Mouse (Mus musculus): ENCODE measurements at regions not wholly inside any gene's neighbourhood (a gene's known extent, or its start where the extent isn't known, plus 50 kb on each side); places are given as distances from the start of the nearest gene placed in this dataset.
A peak's percentile ranks its signal among the peaks of the same experiment; 100 is the strongest.

- peak; percentile 94 for DNase-seq (ENCODE audit: low read depth, low spot score)
Measured at GRCm38 (mm10) chr6:31216206-31217059, 182.1 kb upstream of the Mkln1 start.

- no peak for DNase-seq (ENCODE audit: low read depth, low spot score)
Measured at GRCm38 (mm10) chr6:31217060-31217541, 181.4 kb upstream of the Mkln1 start.

DNA sequence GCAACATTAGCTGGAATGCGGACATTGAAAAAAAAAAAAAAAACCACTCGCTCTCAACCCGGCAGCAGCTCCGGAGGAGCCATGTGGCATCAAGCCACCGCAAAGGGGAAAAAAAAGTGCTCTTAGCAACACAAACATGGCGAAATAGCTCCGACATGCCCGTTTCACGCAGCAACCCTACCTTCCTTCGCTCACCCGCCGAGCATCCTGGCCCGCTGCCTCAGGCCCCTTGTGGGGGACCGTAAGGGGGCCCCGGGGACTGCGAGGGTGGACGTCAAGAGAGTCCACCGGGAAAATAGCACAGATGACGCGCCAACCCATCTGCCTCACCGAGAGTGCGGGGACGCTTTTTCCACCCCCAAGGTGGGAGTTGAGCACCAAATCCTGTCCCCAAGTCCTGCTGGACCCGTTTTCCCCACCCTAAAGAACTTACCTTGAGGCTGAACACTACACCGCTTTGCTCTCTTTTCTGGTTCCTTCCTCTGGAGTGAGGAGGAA, 180.8 kb upstream of the Mkln1 start:
- peak; percentile 86 for DNase-seq (ENCODE audit: low read depth, low spot score)

GRCm38 (mm10) chr6:31218139-31218750, 180.3 kb upstream of the Mkln1 start:
- peak; percentile 93 for DNase-seq (ENCODE audit: low read depth, low spot score)

- DNase-seq (ENCODE audit: low read depth, low spot score) = peak; percentile 77
Measured at GRCm38 (mm10) chr6:31218880-31219279, 179.7 kb upstream of the Mkln1 start.

DNA sequence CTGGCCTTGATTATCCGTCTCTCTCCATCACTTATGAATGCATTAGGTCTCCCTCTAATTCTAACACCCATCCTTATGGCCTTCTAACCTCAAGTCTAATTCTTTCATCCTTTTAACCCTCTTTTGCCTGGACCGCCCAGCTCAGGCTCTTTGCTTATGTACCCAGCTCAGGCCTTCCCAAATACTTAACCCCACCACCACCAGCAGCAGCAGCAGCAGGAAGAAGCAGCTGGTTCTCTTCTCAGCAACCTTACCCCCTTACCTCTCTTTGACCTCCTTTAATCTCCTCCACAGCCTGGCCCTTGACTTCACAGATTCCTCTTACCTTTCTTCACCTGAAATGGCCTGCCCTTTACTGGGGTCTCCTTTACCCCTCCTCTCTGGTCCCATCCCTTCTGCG, 178.8 kb upstream of the Mkln1 start:
- DNase-seq (ENCODE audit: low read depth, low spot score) = no peak

DNA sequence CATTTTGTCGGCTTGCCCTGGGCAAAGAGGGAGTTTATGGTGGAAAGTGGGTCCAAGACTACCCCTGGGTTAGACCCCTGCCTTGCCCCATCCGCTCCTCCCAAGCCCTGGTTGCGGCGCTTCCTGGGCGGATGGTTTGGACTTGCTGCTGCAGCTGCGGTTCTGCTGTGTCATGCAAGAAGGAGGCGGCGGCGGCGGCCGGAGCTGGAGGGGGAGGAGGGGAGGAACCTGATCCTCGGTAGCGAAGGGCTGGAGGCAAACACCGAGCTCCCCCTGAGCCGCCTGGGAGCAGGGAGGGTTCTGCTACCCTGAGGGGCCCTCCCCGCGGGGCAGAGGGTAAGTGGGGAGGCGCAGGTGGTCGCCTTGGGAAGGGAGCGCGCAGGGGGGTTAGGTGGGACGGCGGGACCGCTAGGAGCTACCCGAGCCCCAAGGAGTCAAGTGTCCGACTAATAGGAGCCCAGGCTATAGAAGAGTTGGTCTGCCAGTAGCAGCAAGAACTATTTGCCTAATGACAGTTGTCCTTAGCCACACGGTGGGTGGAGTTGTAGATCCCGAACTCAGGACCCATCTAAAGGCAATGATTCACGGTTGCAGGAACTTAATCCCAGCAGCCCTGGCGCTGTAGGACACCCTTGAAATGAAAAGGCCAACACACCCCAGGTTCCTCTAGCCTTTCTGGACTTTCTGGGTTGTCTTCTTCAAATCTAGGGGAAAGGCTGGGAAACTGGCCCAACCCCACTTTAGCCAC, 178.2 kb upstream of the Mkln1 start:
- peak; percentile 77 for DNase-seq (ENCODE audit: low read depth, low spot score)

- peak; percentile 78 for DNase-seq (ENCODE audit: low read depth, low spot score)
Measured at GRCm38 (mm10) chr6:31221490-31221889, 177.0 kb upstream of the Mkln1 start.

DNA sequence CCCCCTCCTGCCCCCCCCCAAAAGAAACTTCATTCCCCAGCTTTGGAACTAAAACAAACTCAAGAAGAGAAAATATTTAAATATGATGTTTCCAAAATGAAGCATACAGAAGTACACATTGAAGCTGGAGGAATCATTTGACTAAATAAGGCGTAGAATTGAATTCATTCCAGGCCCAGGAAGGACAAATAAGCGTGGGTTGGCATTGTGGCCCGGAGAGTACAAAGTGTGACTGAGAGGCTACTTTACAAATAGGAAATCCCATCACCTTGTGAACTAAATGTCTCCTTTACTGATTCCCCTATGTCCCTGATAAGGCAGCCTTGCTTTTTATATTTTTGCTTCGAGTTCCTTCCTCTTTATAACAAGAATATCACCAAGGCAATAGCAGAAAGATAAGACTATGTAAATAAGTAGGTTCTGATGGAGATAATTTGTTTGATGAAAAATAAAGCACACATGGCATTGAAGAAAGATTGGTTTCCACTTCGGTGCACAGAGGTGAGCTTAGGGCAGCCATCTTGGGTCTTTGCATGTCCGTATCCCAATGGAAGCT, 176.4 kb upstream of the Mkln1 start:
- no peak for DNase-seq (ENCODE audit: low read depth, low spot score)

DNA sequence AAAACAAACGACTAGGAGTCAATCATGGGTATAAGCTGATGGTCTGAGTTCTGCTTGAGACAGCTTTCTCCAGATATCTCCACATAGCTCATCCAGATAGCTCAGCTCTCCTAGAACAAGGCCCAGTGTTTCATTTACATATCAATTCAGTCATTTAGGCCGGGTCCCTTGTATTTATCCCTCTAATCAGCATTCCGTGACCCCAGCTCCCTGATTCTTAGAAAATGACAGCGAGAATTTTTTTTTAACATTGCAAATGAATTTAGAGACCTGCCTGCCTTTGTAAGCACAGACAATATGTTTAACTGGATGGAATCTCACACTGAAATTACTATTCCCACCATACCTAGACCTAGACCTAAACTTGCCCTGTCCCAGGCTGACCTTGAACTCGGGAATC, 171.1 kb upstream of the Mkln1 start:
- DNase-seq (ENCODE audit: low read depth, low spot score) = no peak

DNA sequence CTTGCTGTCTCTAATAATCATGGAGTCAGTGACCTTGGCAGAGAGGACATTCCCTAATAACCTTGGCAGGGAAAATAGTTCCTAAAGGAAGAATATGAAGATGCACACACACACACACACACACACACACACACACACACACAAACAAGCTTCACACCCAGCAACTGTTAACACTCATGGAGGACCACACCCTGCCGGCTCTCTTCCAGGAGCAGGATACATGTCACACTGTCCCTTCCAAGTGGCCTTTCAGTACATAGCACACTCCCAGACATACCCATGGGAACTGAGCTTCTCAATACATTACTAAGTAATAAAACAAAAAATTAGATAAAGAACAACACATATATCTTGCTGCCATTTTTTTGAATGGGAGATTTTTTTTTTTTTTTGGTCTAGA, 170.5 kb upstream of the Mkln1 start:
- no peak for DNase-seq (ENCODE audit: low read depth, low spot score)

DNA sequence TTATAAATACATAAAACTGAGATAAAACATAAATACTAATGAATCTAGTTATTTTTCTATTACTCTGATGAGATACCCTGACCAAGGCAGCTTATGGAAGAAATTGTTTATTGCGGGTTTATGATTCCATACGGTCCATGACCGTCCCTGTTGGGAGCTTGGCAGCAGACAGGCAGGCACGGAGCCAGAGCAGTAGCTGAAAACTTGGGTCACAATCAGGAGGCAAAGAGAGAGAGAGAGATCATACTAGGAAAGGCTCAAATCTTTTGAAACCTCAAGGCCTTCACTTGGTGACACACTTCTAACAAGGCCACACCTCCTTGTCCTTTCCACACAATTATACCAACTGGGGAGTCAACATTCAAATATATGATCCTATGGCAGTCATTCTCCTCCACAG, 166.7 kb upstream of the Mkln1 start:
- DNase-seq (ENCODE audit: low read depth, low spot score) = no peak

DNA sequence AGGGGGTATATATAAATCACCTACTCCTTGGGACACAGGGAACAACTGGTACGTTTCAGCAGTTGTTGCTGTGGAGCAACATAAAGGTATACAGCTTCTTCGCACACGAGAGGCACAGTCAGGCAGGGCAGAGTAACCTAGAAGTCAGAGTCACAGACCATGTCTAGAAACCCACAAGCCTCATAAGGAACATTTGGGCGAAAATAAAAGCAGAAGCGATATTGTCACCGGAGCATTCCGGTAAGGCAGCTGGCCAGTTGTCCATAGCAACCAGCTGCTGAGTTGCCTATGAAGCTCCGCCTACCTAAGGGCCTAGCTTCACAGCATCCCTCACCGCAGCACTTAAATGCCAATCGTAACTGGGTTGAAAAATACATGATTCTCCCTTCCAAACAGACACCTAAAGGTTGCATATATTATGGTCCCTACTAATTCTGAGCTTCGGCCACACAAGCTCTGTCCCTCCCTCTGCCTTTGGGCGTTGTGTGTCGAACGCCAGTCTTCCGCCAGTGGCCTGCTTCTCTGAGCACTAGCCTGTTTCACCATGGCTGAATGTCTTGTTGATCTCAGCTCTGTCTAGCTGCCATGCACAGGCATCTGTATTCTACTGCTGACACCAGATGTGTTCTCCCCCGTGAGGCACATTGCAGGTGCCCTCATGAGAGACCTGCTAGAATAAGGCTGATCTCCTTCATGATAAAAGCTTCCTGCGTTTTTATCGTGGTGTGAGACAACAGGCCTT, 165.1 kb upstream of the Mkln1 start:
- no peak for DNase-seq (ENCODE audit: low read depth, low spot score)

DNA sequence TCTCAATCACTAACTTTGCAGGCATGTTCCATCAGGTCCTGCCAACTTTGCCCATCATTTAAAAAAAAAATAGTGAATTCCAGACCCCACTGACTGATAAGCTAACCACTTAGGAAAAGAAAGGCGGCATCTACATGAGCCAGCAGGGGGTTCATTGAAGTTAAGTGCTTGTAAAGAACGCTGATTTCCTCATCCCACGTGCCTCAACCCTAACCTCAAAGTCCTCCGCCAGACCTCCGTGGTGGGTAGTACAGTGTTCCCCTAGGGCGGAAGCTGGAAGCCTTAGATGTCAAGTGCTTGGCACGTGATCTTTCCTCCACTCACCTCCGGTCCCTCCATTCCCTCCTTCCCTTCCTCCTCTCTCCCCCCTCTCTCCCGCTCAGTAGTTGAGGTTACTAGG, 158.5 kb upstream of the Mkln1 start:
- DNase-seq (ENCODE audit: low read depth, low spot score) = peak; percentile 44

- no peak for DNase-seq (ENCODE audit: low read depth, low spot score)
Measured at GRCm38 (mm10) chr6:31250526-31250925, 148.0 kb upstream of the Mkln1 start.

DNA sequence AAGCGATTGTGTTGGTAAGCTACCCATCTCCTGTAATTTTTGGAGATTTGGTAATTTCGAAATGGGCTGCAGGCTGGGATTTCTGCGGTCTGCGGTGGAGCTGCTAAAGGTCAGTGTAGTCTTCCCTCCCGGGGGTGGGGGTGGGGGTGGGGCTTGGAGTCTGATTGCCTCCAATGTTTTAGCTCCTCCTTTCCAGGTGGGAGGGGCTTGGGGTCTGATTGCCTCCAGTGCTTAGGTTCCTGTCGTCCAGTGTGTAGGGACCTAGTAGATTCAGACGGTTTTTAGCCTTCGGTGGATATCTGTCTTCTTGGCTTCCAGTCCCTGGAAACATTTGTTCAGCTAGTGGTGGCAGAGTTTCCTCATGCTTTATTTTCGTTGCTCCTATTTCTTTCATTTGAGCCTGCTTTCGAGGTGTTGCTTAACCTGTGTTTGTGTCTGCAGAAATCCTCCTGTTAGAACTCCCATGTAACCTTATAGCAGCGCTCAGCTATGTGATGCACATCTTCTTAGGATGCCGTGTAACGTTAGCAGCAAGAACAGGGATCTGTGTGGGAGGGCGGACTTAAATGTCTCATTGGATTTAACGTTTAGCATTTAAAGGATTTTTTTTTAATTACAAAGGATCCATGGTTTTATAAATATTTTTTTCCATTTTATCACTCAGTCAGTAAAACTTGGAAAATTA, 145.1 kb upstream of the Mkln1 start:
- no peak for DNase-seq (ENCODE audit: low read depth, low spot score)

- no peak for DNase-seq (ENCODE audit: low read depth, low spot score)
Measured at GRCm38 (mm10) chr6:31260645-31261345, 137.7 kb upstream of the Mkln1 start.

- no peak for DNase-seq (ENCODE audit: low read depth, low spot score)
Measured at GRCm38 (mm10) chr6:31261797-31262540, 136.6 kb upstream of the Mkln1 start.

DNA sequence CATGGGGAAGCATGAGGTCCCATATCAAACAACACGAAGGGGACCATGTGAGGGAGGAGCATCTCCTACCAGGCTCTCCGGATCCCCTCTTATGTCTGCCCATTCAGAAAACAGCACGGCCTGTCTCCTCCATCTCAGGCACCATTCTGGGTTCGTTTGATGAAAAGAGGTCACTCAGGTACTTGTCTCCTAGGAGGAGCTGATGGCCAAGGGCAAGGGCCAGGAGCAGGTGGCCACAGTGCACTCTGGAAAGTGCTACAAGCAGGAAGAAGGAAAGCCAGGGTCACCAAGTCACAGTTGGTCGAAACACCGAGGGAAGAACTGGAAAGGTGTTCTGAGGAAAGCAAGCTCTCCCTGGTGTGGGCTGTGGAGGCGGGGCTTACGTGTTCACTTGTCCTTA, 135.9 kb upstream of the Mkln1 start:
- DNase-seq (ENCODE audit: low read depth, low spot score) = no peak
